Mouse (Mus musculus): Measurements from ENCODE around the gene Ucn3.

The Ucn3 gene

DNA sequence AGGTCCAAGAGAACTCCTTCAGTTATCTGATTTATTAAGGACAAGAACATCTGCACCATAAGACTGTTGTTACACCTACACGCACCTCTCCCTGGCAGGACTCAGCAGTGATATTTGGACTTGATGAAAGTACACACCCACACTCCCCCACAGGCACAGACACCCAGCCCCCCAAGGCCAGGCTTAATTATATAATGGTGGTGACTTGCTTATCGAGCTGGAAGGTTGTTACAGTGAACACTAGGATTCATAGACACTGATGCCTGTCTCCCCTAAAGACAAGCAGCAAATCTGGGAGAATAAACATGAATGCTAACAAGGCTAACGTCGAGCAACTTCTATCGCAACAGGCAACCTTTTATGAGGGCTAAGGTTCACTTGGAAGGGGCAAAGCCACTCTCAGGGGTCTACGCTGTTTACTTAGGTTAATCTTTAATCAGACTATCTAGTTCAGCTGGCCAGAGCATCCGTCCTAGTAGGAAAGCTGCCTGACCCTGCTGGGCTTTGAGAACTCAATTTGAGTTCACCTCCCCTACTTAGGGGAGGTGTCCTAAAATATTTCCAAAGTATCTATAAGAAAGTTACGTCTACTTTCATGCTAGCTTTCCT lies 53.6 kb downstream of the Ucn3 start:
- peak; percentile 43 to 74 for DNase-seq

All from kidney, postnatal 25 days (tissue).